Mouse (Mus musculus) bone marrow macrophage, adult 2 months (primary cell): Measurements from ENCODE around the gene Mup6.

ENCODE experiments used
- CTCF ChIP-seq: IDR thresholded peaks from 2 replicates; pipeline ENCODE4 v1.5.1; 2012; ENCODE audit warnings: low read depth, mild to moderate bottlenecking, low read length, moderate library complexity
- POLR2A ChIP-seq: IDR thresholded peaks from 2 replicates; pipeline ENCODE4 v1.6.1; 2012; ENCODE audit warnings: mild to moderate bottlenecking, low read depth, low read length, borderline replicate concordance

GRCm38 (mm10) chr4:59928347-59928746 lies 35.7 kb upstream of the Mup6 start:
- TF ChIP-seq CTCF = peak; percentile 89
- no peak for TF ChIP-seq POLR2A
